Mouse (Mus musculus) cerebellum, adult 18-20 months (tissue): ENCODE results near the gene Nudcd2.
A peak's percentile ranks its signal among the peaks of the same experiment; 100 is the strongest.
"Not testable (repeated sequence)": the region's sequence is repeated elsewhere in the genome, so short reads cannot be mapped to it uniquely, and the experiment has no call there.

Experiments used
- DNase-seq, 2 experiments: peaks; one replicate each; pipeline ENCODE4 v3.0.0; 2021

Gene Nudcd2

GRCm38 (mm10) chr11:40733339-40734174 is at the start of gene Nudcd2, which contains the start of gene Hmmr:
Gene Nudcd2, plus strand, starts transcription at chr11:40733667.
Gene Hmmr, minus strand, starts transcription at chr11:40733422.
- DNase-seq, result peak; percentile 92 to 94

DNA sequence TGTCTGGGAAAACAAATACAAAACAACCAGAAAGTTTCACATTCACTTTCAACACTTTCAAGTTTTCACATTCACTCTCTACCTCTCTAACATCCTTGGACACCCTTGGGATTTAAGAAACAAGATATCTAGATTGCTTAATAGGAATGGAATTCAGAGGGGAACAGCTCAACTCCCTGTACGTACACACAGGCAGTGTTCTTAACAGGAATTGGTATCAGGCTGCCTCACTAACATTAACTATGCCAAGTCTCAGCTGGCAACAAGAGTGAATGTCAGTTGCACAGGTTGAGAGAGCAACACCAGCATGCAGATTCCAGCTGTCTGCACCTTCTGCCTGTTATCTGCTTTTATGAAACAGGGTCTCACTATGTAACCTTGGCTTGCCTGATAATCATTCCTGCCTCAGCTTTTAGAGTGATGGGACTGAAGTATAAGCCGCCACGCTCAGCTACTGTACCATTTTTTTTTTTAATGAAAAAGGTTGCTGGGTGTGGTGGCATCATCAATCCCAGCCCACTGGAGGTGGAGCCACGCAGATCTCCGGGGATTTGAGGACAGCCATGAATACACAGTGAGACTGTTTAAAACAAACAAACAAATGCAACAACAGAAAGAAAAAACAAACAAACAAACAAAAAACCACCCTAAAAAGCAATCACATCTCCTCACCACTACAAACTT is 42.9 kb upstream of the Nudcd2 start:
- DNase-seq, result no peak

- no peak for DNase-seq
Observed at GRCm38 (mm10) chr11:40692101-40692509, 41.4 kb upstream of the Nudcd2 start.

- DNase-seq, result peak; percentile 94 to 95
Observed at GRCm38 (mm10) chr11:40692511-40693365, 40.7 kb upstream of the Nudcd2 start.

GRCm38 (mm10) chr11:40693366-40693951 is 40.0 kb upstream of the Nudcd2 start:
- DNase-seq, result peak; percentile 56 to 66

GRCm38 (mm10) chr11:40694311-40695087 is 39.0 kb upstream of the Nudcd2 start:
- peak; percentile 75 to 79 for DNase-seq

GRCm38 (mm10) chr11:40695103-40695502 is 38.4 kb upstream of the Nudcd2 start, which contains the start of gene Mat2b:
Gene Mat2b, minus strand, starts transcription at chr11:40695203.
- DNase-seq, result no peak

DNA sequence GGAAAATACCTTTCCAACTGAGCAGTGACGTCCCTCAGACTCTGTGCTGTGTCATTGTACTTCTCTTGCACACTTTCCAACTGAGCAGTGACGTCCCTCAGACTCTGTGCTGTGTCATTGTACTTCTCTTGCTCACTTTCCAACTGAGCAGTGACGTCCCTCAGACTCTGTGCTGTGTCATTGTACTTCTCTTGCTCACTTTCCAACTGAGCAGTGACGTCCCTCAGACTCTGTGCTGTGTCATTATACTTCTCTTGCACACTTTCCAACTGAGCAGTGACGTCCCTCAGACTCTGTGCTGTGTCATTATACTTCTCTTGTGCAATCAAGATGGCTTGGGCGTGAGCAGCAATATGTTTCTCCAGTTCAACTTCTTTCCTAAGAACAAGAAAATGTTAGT is 23.6 kb upstream of the Nudcd2 start:
- not testable (repeated sequence) for DNase-seq

- DNase-seq, result no peak
Observed at GRCm38 (mm10) chr11:40713858-40714257, 19.6 kb upstream of the Nudcd2 start.

GRCm38 (mm10) chr11:40715524-40715923 is 17.9 kb upstream of the Nudcd2 start:
- DNase-seq, result no peak

- DNase-seq, result no peak
Observed at GRCm38 (mm10) chr11:40718324-40718723, 15.1 kb upstream of the Nudcd2 start.

DNA sequence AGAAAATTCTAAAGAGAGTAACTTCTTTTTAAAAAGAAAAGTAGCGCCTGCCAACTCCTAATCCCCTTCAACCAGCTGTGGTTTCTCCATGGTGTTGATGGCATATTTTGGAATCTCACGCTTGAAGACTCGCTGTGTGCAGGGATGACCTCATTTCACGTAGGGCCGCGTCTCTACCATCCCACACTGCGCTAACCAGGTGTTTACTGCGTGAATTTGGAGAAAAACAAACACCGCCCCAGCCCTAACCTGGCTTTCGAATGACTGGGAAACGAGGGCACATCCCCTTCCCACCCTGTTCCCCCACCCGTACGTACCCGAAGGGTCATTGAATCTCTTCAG is 499 bp upstream of the Nudcd2 start:
- DNase-seq, result no peak

GRCm38 (mm10) chr11:40734251-40734752 is 835 bp downstream of the Nudcd2 start:
- no peak for DNase-seq

DNA sequence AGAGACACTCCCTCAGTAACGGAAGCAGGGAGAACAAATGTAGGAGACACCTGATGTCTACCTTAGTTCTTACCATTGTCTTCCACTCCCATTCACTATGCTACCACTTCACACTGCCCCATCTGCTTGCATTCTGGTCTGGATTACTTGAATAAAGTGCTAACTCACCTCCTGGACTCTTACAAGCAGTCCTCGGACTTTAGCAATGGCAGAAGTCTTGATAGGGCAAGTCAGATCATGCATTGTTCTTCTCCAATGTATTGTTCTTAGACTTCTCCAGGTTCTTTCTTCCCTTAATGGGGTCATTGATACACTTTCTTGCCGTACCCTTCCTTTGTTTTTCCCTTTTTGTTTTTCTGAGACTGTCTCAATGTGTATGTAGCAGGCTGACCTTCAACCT is 3.9 kb downstream of the Nudcd2 start:
- no peak for DNase-seq

GRCm38 (mm10) chr11:40741605-40742262 is 8.3 kb downstream of the Nudcd2 start:
- no peak for DNase-seq

DNA sequence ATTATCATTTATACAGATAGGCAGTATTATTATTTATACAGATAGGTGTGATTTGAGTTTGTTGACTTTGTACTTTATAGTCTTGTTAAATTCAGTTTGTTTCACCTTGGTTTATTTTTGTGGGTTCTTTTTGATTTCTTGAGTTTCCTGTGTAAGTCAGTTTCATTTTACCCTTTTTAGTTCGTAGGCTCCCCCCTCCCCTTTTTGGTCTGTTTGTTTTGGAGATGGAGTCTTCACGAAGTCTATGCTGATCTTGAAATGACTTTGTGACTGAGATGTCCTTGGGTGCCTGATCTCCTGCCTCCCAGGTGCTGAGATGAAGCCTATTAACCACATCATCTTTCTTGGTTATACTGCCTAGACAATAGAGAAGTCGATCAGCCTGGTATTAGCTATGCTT is 10.9 kb downstream of the Nudcd2 start:
- DNase-seq, result no peak

DNA sequence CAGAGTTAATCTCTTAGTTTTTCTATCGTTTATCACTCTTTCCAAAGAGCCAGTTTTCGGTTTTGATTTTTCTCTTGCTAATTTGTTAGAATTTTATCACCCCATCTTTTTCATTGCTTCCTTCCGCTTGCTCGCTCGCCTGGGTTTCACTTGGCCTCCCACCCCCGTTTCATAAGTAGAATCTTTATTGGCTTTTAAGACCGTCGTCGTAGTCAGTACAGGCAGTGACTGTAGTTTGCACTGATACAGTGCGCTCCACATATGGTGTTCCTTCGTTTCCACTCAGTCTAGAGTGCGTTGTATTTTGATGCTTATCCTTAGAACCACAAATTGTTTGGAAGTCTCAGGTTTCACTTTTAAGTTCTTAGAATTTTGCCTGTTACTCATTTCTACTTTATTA is 12.9 kb downstream of the Nudcd2 start:
- DNase-seq, result no peak

- DNase-seq, result no peak
Observed at GRCm38 (mm10) chr11:40747716-40748115, 14.2 kb downstream of the Nudcd2 start.

- no peak for DNase-seq
Observed at GRCm38 (mm10) chr11:40753836-40754235, 20.4 kb downstream of the Nudcd2 start.

DNA sequence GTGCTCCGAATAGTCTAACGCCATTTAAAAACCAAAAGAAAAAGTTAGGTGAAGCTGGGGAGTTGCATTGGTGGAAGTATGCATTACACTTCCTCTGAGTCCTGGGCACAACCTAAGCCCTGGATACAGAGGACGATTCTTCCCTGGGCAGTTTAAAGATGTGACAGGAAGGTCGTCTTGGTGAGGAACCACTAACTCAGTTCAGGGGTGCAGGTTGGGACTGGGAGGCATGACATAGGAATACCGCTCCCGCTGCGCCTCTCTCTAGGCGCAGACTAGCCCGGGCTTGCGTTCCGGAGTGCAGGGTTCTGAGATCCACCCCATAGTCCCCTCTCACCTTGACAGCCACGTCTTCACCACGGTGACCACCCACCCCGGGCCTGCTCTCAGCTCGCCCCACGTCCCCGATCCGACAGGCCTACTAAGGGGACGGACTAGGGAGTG is 21.2 kb downstream of the Nudcd2 start:
- no peak for DNase-seq

GRCm38 (mm10) chr11:40755109-40755627 is 21.7 kb downstream of the Nudcd2 start, which contains the start of gene Ccng1:
Gene Ccng1, minus strand, starts transcription at chr11:40755311.
- DNase-seq, result peak; percentile 89 to 97
